Mouse (Mus musculus): Measurements from ENCODE around the gene Efcab9.

DNA sequence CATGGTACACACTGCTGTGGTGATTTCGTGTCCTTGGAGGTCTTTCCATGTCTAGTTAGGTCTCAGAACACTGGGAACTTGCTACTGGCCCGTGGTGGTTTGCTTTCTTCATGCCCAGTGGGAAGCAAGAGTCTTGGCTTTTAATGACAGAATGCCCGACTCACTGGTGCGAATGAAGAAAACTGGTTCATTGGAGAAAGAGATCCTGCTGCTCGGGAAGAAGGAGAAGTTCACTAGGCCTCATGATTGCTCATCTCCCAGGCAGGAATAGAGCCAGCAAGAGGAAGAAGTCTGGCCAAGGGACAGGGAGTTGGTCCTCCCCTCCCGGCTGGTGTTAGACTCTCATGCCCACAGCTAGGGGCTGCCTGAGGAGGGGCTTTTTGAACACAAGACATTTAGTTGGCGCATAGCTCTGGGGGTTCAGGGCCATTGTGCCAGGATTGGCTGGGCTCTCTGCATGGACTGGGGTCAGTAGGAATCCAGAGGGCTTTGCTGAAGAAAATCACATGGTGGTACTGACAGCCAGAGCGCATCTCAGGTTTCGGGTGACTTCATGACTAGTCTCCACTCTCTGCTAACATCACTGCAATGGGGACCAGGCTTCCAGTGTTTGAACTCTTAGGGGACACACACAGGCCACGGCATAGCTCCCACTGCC is 24.6 kb upstream of the Efcab9 start:
- TF ChIP-seq CTCF (IDR thresholded peaks at IDR 0.05; ENCODE audit: low read depth) (no peak), EP300 (IDR thresholded peaks at IDR 0.05; ENCODE audit: low read depth) (no peak)
